Mouse (Mus musculus) gonadal fat pad, adult 2 months (tissue): Measurements from ENCODE around the gene Ubc. TPM values are rescaled to one million over a fixed set of nuclear protein-coding genes. Genes with fewer than 3 reads are reported as not detected.
"Not testable (repeated sequence)": the region's sequence is repeated elsewhere in the genome, so short reads cannot be mapped to it uniquely, and the experiment has no call there.

Experiments
- DNase-seq: peaks from one replicate; pipeline ENCODE4 v3.0.0-alpha.2; 2012; ENCODE audit warnings: low read depth
- polyA plus RNA-seq: library from polyadenylated mRNA; depleted of rRNA; stranded (reverse); fragments of >200 nt; gene quantifications from 2 replicates; pipeline ENCODE4 v1.2.3, GENCODE M21; 2012; rRNA removed

The Ubc gene
- polyA plus RNA-seq, result 1,190 and 1,336 TPM in 2 replicates

DNA sequence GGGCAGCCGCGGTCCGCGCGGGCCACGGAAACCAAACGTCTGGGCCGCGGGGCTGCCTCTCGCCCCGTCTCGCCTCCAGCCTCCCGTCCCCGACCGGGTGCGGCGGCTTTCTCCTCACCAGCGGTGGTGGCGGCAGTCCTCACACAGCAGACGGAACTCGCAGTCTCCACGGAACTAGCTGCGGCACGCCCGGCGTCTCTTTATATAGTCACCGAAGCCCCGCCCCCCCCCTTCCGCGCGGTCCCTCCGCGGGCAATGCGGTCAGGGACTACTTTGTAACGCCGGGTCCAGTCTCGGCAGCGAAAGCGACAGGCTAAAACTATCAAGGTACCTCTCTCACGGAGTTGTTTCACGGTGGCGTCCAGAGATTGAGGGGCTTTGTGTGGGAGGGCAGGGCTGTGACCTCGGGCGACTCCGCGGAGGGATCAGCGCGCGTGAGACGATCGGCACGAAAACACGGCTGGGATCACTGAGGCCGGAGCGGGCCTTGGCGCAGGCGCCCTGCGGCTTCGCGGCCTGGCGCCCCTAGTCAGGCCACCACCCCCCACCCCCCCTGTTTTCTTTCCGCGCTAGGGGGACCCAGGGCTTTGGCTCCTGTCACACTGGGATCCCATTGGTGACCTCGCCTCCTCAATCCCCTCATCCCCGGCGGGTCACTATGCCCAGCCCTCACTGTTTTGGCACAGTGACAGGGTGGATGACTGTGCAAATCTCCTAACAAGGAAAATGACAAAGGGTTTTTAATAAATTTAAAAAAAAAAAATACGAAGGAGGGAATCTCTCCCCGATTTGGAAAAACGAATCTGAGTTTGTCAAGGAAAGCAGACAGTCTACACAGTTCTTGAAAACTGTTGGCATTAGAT is at the start of gene Ubc:
TSS of gene Ubc (minus strand) at position 624 of the 863 bp plus-strand sequence.
- no peak for DNase-seq

DNA sequence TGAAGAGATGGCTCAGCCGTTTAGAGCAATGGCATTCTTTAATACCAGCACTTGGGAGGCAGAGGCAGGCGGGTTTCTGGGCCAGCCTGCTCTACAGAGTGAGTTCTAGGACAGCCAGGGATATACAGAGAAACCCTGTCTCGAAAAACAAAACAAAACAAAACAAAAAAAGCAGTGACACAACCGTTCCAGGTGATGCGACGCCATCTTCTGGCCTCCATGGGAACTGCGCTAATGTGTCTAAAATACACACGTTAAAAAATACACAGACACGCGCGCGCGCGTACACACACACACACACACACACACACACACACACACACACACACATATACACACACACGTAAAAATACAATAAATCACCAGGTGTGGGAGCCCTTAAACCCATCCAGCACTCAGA is 44.3 kb upstream of the Ubc start:
- DNase-seq, result not testable (repeated sequence)

GRCm38 (mm10) chr5:125433793-125434337 is 43.9 kb upstream of the Ubc start, which contains the start of gene Dhx37:
Gene Dhx37 (minus strand): TSS chr5:125434121.
- peak; percentile 45 for DNase-seq

DNA sequence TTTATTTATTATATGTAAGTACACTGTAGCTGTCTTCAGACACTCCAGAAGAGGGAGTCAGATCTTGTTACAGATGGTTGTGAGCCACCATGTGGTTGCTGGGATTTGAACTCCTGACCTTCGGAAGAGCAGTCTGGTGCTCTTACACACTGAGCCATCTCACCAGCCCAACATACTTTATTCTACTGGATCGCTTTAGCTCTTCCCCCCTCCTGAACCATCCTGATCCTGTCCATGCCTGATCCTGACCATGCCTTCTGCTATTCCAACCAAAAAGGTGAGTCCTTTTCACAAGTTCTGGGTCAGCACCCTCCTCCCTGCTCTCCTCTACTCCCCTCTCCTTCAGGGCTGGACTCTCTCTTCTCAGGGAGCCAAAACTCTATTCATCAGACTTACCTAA is 42.3 kb upstream of the Ubc start:
- not testable (repeated sequence) for DNase-seq

DNA sequence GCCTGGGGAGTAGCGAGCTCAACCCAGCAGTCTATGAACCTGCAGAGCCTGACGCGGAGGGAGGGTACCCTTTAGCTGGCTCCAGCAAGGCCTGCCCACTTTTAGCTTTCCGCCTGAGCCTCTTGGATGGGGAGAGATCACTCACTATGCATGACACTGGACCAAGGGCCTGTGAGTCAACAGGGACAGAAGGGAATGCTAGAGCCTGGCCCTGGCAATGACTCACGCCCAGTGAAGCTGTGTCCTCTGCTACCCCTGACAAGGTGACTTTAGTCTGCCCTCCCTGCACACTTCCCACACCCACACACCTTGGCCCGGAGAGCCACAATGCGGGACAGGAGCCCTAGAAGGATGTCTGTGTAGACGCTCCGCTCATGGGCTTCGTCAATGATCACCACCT is 36.3 kb upstream of the Ubc start:
- no peak for DNase-seq

DNA sequence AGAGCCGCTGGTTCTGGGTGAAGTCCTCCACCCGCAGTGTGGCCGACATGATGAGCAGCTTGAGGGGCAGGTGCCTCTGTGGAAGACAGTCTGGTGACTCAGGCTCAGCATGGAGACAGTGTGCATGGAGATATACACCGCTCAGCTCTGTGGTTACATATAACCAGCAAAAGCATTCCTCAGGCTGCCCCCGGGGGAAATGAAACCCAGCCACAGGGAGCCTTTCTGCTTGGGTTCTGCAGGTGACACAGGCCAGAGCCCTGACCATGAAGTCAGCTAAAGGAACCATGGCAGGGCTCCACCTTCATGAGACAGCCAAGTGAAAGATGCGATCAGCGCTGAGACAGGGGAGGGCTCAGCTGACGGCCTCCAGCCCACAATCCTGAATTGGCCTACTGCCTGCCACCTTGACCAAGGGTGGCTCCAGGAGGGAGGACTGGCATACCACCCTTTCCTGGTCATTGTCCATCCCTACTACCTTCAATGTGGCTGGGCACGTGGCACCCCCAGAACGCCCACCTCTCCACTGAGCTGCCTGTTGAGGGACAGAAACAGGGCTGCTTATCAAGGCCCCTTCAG is 35.8 kb upstream of the Ubc start:
- no peak for DNase-seq

GRCm38 (mm10) chr5:125419124-125419523 is 29.1 kb upstream of the Ubc start:
- DNase-seq, result no peak

DNA sequence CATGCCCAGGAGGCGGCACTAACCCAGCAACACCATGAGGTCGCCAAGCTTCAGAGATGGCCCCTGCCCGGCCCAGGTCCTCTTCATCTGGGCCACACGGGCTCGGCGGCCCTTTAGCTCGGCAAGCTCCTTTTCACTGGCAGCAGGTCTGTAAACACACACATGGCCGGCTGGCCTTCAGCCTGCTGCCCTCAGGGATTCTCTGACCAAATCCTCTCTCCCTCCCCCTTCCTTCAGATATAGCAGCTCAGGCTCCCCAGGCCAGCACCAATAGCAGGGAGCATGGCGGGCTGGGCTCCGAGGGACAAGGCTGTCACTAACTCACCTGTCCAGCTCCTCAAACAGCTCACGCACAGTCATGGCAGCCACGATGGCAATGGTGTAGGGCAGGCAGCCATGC is 28.6 kb upstream of the Ubc start:
- DNase-seq, result no peak

DNA sequence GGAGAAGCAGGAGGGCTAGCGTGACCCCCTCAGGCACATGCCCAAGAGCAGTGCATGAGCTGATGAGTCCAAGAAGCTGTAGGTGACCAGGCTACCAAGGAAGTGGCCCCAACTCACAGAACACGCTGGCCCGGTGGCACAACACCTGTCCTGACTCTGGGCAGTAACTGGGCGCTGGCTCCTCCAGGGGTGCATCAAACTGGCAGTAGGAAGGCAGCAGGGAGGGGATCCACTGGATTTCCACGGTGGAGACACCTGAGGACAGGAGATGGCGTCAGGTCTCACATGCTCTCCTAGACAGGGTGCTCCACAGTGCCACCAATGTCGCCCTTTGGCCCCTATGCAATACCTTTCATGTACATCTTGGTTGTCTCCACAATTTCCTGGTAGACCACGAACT is 26.2 kb upstream of the Ubc start:
- DNase-seq, result no peak

GRCm38 (mm10) chr5:125413763-125414162 is 23.8 kb upstream of the Ubc start:
- no peak for DNase-seq

DNA sequence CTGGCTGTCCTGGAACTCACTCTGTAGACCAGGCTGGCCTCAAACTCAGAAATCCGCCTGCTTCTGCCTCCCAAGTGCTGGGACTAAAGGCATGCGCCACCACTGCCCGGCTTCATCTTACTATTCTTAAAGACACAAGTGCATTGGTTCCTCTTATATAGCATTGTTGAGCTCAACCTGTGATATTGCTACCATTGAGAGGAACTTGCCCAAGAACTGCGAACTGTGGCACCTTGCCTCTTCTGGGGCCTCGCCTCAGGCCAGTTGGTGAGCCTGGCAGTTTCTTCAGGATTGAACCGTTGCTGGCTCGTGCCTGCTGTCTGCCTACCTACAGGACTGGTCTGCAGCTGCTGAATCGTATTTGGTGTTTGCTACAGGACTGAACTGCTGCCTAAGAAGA is 22.5 kb upstream of the Ubc start:
- not testable (repeated sequence) for DNase-seq

GRCm38 (mm10) chr5:125411972-125412530 is 22.0 kb upstream of the Ubc start:
- no peak for DNase-seq

DNA sequence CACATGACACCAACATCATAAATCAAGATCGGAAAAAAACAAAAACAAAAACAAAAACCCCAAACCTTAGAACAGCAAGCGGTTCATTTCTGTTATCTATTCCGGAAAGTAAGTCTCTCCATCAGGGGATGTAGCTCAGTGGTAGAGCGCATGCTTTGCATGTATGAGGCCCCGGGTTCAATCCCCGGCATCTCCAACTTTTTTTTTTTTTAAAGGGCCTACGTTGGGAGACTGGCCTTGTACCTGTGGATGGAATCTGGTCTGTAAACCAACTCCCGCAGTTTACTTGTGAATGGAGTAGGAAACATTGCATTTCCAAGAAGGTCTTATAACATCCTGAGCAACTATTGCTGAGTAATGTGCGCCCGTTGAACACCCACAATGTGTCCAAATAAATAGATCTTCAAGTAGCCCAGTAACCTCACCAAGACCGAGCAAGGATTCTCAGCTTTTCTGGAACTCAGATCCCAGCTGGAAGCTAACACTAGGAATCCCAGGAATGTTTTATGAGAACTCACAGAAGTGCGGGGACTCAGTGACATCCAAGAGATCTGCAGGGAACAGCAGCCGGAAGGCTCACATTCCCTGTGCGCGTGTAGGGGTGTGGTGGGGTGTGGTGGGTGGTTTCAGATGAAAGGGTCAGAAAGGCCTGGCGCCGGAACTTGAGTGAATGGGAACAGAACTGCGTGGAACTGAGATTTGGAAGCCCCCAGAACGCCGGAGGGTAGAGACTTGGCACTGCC is 19.5 kb upstream of the Ubc start:
- DNase-seq, result no peak

DNA sequence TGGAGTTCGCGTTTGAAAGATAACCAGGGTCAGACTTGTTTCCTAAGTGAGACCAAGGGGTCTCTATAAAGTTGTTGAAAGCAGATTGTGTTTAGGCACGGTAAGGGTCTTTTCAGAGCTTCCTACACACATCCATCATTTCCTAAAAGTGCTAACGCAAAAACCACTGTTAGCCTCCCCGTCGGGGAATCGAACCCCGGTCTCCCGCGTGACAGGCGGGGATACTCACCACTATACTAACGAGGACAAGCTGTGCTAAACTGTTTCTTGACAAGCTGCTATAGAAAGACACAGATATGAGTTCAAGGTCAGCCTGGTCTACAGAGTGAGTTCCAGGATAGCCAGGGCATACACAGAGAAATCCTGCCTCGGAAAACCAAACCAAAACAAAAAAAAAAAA is 18.8 kb upstream of the Ubc start:
- no peak for DNase-seq

DNA sequence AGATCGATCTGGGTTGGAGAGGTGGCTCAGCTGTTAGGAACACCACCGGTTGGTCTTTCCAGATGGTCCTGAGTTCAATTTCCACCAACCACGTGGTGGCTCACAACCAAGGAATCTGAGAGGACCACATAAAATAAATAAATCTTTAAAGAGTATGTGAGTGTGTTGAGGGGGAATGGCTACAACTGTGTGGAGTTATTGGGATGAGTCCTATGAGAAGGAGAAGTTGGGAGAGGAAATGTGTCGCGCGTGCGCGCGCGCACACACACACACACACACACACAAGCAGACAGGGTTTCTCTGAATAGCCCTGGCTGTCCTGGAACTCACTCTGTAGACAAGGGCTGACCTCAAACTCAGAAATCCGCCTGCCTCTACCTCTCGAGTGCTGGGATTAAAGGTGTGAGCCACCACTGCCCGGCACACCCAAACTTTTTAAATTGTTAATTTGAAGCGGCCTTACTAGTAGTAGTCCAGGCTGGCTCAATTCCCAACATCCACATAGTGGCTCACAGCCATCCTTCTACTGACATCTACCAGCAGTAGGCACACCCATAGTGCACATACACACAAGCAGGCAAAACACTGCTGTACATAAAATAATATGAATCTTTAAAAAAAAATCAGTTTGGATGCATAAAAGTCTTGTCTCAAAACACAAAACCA is 18.0 kb upstream of the Ubc start:
- no peak for DNase-seq

DNA sequence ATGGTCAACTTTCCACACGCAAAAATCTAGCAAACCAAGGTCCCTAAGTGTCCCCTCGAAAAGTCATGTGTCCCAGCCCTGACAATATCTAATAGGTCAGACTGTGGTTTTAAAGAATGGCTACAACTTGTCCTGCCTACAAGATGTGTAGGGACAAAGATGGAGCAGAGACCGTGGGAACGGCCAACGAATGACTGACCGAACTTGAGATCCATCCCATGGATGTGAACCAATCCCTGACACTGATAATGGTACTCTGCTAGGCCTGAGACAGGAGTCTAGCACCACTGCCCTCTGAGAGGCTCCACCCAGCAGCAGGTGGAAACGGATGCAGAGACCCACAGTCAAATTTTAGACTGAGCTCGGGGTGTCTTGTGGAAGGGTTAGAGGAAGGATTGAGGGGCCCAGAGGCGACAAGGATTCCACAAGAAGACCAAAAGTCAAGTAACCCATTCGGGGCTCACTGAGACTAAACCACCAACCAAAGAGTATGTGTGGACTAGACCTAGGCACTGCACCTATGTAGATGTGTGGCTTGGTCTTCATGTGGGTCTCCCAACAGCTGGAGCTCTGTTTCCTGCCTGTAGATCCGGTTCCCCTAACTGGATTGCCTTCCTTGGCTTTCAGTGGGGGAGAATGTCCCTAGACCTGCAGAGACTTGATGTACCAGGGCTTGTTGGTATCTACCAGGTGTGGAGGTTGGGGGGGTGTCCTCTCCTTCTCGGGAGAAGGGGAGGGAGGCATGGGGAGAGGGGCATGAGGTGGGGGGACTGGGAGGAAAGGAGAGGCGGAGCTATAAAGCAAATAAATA is 17.2 kb upstream of the Ubc start:
- DNase-seq, result no peak

GRCm38 (mm10) chr5:125406322-125407016 is 16.5 kb upstream of the Ubc start:
- DNase-seq, result no peak

DNA sequence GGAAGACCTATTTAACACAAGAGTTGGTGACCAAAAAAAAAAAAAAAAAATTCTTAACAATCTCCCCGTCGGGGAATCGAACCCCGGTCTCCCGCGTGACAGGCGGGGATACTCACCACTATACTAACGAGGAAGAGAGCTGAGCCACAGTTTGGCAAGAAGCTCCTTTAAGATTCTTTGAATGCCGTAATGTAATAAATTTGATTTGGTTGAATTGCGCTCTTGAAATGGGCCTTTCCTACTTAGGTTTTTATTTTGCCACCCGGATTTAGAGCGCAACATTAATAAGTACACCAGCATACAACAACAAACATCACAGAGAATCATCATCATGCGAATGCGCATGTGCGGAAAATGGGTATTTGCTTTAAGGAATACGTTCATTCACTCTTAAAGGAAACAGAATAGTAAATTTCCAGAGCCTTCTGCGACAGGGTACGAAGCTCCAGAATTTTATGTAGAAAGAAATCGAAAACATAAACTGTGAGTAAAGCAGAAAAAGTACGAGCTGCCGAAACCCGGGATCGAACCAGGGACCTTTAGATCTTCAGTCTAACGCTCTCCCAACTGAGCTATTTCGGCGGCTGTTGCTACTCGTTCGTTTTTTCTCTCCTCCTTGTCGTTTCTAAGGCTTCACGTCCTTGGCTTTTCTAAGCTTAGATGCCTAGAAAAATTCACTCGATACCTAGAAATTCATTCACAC is 15.7 kb upstream of the Ubc start:
- DNase-seq, result no peak

GRCm38 (mm10) chr5:125404903-125405545 is 15.0 kb upstream of the Ubc start:
- DNase-seq, result no peak
